Mouse (Mus musculus) hindbrain, embryonic 14.5 days (tissue): Measurements from ENCODE around the gene Mmgt2. TPM values are rescaled to one million over a fixed set of nuclear protein-coding genes. Genes with fewer than 3 reads are reported as not detected.
"Not testable (repeated sequence)": the region's sequence is repeated elsewhere in the genome, so short reads cannot be mapped to it uniquely, and the experiment has no call there.

Experiments used
- ATAC-seq: fragments of 200-750 bp; cut with Nextera tagmentation; 2 replicates; pipeline ENCODE4 v1.8.0; 2017; ENCODE audit warnings: moderate number of reproducible peaks, mild to moderate bottlenecking, moderate TSS enrichment, moderate library complexity; ENCODE audit not compliant: low FRiP score
- DNase-seq: peaks from one replicate; pipeline ENCODE4 v3.0.0-alpha.2; 2015; ENCODE audit warnings: low spot score
- H3K27ac ChIP-seq: fragments of 300-500 bp; sonication (generic); 2 replicates; pipeline ENCODE4 v1.5.1; 2014; ENCODE audit warnings: mild to moderate bottlenecking, moderate library complexity
- H3K27me3 ChIP-seq: fragments of 300-500 bp; sonication (generic); 2 replicates; pipeline ENCODE4 v1.6.1; 2014; ENCODE audit warnings: mild to moderate bottlenecking, low read length, mixed read lengths; ENCODE audit not compliant: control insufficient read depth, insufficient read depth
- H3K36me3 ChIP-seq: fragments of 300-500 bp; sonication (generic); replicated peaks from 2 replicates; pipeline ENCODE4 v1.6.1; 2014; ENCODE audit not compliant: control insufficient read depth, insufficient read depth
- H3K4me1 ChIP-seq: fragments of 300-500 bp; sonication (generic); replicated peaks from 2 replicates; pipeline ENCODE4 v1.6.1; 2014; ENCODE audit warnings: antibody characterized with exemption, low read length, mixed read lengths; ENCODE audit not compliant: control insufficient read depth, insufficient read depth
- H3K4me2 ChIP-seq: fragments of 300-500 bp; sonication (generic); replicated peaks from 2 replicates; pipeline ENCODE4 v1.6.1; 2014; ENCODE audit warnings: mild to moderate bottlenecking, moderate library complexity
- H3K4me3 ChIP-seq: fragments of 300-500 bp; sonication (generic); replicated peaks from 2 replicates; pipeline ENCODE4 v1.5.1; 2014; ENCODE audit warnings: mild to moderate bottlenecking, low read length
- H3K9ac ChIP-seq: fragments of 300-500 bp; sonication (generic); 2 replicates; pipeline ENCODE4 v1.6.1; 2014
- H3K9me3 ChIP-seq: fragments of 300-500 bp; sonication (generic); 2 replicates; pipeline ENCODE4 v1.6.1; 2016; ENCODE audit warnings: low read length; ENCODE audit not compliant: control insufficient read depth
- WGBS: fragments of 180-500 bp; shearing (Covaris S2); extraction: QIAGEN DNeasy Blood & Tissue Kit; methylation state at CpG from one replicate; pipeline ENCODE4 v1.1.7; 2014; 5-methylcytosine and 5-hydroxymethylcytosine counted together
- polyA plus RNA-seq: library from polyadenylated mRNA; unstranded; fragments of >200 nt; fragmentation: Nextera tagmentation; extraction: Ambion mirVana; gene quantifications from 2 replicates; pipeline ENCODE4 v1.2.1, GENCODE M21; 2014

The Mmgt2 gene
- polyA plus RNA-seq, 1 experiment from 2014 or later: 33.4 TPM

DNA sequence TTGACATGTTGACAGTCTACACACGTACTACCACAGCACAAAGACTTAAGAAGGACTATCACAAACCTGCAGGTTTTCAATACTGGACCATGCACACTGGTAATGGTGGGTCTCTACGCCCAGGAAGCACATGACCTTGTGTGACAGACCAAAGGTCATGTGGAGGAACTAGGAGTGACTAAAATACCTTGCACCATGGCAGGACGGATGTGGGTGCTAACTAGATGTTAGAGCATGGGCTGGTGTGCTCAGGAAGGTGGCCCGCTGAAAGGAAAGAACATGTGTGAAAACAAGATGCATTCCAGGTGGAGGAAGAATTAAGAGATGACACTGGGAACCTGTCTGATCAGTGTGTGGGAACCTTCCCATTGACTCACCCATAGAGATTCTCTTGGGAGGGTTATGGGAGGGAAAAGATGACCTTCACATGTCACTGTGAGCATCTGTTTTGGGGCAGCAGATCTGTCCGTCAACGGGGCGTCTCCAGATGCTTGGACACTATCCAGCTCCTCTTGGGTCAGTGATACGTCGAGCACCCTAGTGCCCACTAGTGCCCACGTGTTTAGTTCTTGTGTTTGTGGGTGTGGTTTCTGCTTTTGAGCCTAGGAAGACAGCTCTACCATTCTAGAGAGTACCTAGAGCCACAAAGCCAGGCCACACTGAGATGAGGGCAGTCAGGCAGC lies 4.6 kb upstream of the Mmgt2 start:
- Histone ChIP-seq H3K4me3 (no peak overlapping the region), H3K4me2 (no peak overlapping the region), H3K27me3 (no peaks in the 10 kb centered on the region), H3K4me1 (peaks cover 44% of the 10 kb centered on the region), H3K27ac (peak overlapping the region; percentile 57; the same call in 1 of the 2 replicates), H3K9ac (no peak overlapping the region), H3K36me3 (no peaks in the 10 kb centered on the region), H3K9me3 (no peaks in the 10 kb centered on the region)
- DNase-seq: no peak
- 80% methylated on average over 10 of the region's 10 CpGs for WGBS
- no peak for ATAC-seq

- no peaks in the 10 kb centered on the region for H3K27me3 ChIP-seq
- no peaks in the 10 kb centered on the region for H3K36me3 ChIP-seq
- peaks cover 44% of the 10 kb centered on the region for H3K4me1 ChIP-seq
- no peak overlapping the region for H3K27ac ChIP-seq
- WGBS: 88% methylated on average over 5 of the region's 5 CpGs
- peak overlapping the region; percentile 69; the same call in 1 of the 2 replicates for H3K4me2 ChIP-seq
- no peak for DNase-seq
- H3K9me3 ChIP-seq: no peaks in the 10 kb centered on the region
- no peak for ATAC-seq
- H3K9ac ChIP-seq: no peak overlapping the region
- no peak overlapping the region for H3K4me3 ChIP-seq
These were observed 3.7 kb upstream of the Mmgt2 start for GRCm38 (mm10) chr11:62644602-62645336.

DNA sequence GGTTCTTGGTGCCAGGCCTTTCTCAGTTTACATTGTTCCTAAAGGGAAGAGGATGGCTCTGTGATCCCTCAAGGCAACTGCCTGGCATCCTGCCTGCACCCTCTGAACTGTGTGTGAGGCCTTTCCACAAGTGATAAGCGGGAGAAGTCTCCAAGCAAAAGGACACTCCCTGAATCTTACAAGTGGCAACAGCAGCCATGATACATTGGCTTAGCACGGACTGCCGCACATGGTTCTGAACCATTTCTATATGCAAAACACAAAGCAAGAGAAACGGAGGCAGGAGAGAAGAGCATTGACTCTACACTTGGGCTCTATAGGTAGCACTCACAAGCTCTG lies 3.2 kb upstream of the Mmgt2 start:
- H3K4me1 ChIP-seq: peaks cover 44% of the 10 kb centered on the region

GRCm38 (mm10) chr11:62645732-62646494 lies 2.6 kb upstream of the Mmgt2 start:
- no peak for ATAC-seq
- WGBS: 30% methylated on average over 8 of the region's 8 CpGs

More for the DNA sequence above, 3.2 kb upstream of the Mmgt2 start:
- Histone ChIP-seq H3K9ac (no peak overlapping the region), H3K4me2 (peak overlapping the region; percentile 69), H3K4me3 (no peak overlapping the region), H3K9me3 (no peaks in the 10 kb centered on the region), H3K27me3 (no peaks in the 10 kb centered on the region), H3K27ac (peak overlapping the region; percentile 2; the same call in 1 of the 2 replicates), H3K36me3 (no peaks in the 10 kb centered on the region)
- 83% methylated on average over 4 of the region's 4 CpGs for WGBS
- ATAC-seq (no peak), DNase-seq (no peak)

GRCm38 (mm10) chr11:62646495-62646843 lies 2.0 kb upstream of the Mmgt2 start:
- Histone ChIP-seq H3K36me3 (no peaks in the 10 kb centered on the region), H3K27me3 (no peaks in the 10 kb centered on the region), H3K4me3 (peak overlapping the region; percentile 80), H3K27ac (peak overlapping the region; percentile 2; the same call in 1 of the 2 replicates), H3K4me1 (peaks cover 44% of the 10 kb centered on the region), H3K4me2 (peak overlapping the region; percentile 69), H3K9ac (peak overlapping the region; percentile 24), H3K9me3 (no peaks in the 10 kb centered on the region)
- WGBS: 42% methylated on average over 4 of the region's 4 CpGs
- no peak for ATAC-seq
- no peak for DNase-seq

More at GRCm38 (mm10) chr11:62645732-62646494, 2.6 kb upstream of the Mmgt2 start:
- Histone ChIP-seq H3K4me3 (peak overlapping the region; percentile 80), H3K9me3 (no peaks in the 10 kb centered on the region), H3K9ac (peak overlapping the region; percentile 24), H3K4me1 (peaks cover 44% of the 10 kb centered on the region), H3K27ac (peak overlapping the region; percentile 2; the same call in 1 of the 2 replicates), H3K4me2 (peak overlapping the region; percentile 69), H3K27me3 (no peaks in the 10 kb centered on the region), H3K36me3 (no peaks in the 10 kb centered on the region)
- DNase-seq: no peak

DNA sequence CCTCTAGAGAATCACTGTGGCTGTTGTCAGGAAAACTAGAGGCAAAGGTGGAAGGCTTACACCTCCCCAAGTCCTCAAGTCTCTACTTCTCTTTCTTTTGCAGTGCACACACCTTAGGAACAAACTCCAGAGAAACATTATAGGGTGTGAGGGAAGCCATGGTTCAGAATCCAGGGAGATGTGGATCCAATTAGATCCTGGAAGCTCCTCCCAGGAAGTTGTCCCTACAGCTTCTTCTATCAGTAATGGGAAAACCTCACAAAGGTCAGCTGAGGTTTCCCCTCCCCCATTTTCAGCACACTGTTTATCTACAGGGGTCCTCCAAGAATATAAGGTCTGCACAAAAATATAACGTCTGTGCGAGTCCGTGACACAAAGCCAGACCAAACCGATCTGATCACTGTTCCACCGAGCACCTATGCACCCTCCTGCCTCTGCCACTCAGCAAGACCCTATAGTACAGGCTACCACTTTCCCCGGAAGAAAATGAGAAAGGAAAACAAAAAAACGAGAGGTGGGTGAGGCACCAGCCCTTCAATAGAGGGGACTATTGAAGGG lies 1.4 kb upstream of the Mmgt2 start:
- H3K9ac ChIP-seq: no peak overlapping the region
- H3K4me2 ChIP-seq: peak overlapping the region; percentile 69
- H3K27ac ChIP-seq: peak overlapping the region; percentile 2; the same call in 1 of the 2 replicates
- peak overlapping the region; percentile 80 for H3K4me3 ChIP-seq
- no peaks in the 10 kb centered on the region for H3K9me3 ChIP-seq
- H3K4me1 ChIP-seq: peaks cover 44% of the 10 kb centered on the region
- ATAC-seq (no peak), DNase-seq (no peak)
- 54% methylated on average over 7 of the region's 7 CpGs for WGBS
- H3K36me3 ChIP-seq: no peaks in the 10 kb centered on the region
- no peaks in the 10 kb centered on the region for H3K27me3 ChIP-seq

DNA sequence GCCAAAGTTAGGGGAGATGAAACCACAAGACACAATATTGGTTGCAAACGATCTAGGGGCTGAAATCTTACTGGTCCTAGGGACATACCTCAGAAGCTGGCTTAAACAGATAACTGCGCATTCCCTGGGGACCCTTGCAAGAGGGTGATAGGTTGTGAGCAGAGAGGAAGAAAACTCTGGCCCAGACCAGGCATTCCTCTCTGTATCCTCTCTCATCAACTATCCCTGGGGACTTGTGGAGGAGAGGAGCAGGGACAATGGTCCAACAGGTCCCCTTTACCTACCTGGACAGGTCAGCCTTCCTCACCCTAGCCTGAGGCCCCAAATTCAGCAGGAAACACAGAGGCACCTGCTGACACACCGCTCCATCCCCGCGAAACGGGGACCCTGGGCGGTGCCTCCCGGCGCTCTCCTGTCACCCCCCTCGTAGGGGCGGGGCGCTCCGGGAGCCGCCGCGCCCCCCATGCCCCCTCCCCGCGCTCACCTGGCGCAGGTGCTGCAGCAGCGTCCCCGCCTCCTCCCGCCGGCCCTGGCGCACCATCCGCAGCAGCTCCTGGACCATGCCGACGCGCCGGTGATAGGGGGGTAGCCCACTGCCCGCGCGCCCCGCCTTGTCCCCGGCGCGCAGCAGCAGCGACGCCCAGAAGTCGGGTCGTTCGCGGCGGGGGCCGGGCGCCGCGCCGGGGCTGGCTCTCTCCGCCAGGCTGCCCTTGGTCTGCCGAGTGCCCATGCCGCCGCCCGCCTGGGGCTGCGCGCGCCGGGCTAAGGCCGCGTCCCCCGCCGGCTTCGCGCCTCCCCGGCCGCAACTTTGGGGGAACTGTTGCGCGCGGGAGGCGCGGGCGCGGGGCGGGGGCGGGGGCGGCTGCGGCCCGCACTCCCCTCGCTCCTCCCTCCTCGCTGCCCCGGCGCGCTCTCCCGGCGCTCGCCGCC lies 538 bp upstream of the Mmgt2 start, which contains the start of gene Lrrc75a:
Gene Lrrc75a (minus strand): TSS at position 863 of the 930 bp plus-strand sequence.
- DNase-seq (peak; percentile 53), ATAC-seq (peak; percentile 64)
- Histone ChIP-seq H3K4me2 (peak within 1 kb of the TSS; percentile 69), H3K4me1 (peaks cover 43% of the 10 kb centered on the region), H3K27me3 (no peaks in the 10 kb centered on the region), H3K9me3 (no peaks in the 10 kb centered on the region), H3K9ac (peak within 1 kb of the TSS; percentile 71), H3K27ac (peak within 1 kb of the TSS; percentile 71), H3K4me3 (peak within 1 kb of the TSS; percentile 80), H3K36me3 (no peaks in the 10 kb centered on the region)
- under 1% methylated on average over 61 of the region's 86 CpGs for WGBS

DNA sequence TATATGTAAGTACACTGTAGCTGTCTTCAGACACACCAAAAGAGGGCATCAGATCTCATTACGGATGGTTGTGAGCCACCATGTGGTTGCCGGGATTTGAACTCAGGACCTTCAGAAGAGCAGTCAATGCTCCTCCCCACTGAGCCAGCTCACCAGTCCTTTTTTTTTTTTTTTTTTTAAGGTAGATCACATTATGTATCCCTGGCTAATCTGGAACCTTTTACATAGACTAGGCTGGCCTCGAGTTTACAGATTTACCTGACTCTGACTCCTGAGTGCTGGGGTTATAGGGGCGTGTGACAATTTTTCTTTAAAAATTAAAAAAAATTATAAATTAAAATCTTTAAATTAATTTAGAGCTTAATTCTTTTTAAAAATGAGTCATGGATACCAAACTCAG lies 1.3 kb downstream of the Mmgt2 start:
- H3K9me3 ChIP-seq, H3K9ac ChIP-seq, H3K27me3 ChIP-seq, H3K4me3 ChIP-seq, ATAC-seq, H3K27ac ChIP-seq, H3K36me3 ChIP-seq, H3K4me2 ChIP-seq, DNase-seq: not testable (repeated sequence)
- H3K4me1 ChIP-seq: peaks cover 31% of the 10 kb centered on the region
- WGBS: 90% methylated on average over 3 of the region's 4 CpGs
